Mouse (Mus musculus) lung, postnatal 0 days (tissue): ENCODE results near the gene Coq8b. TPM values are rescaled to one million over a fixed set of nuclear protein-coding genes. Genes with fewer than 3 reads are reported as not detected.

Experiments
- ATAC-seq: fragments of 200-750 bp; cut with Nextera tagmentation; 2 replicates; pipeline ENCODE4 v1.8.0; 2017; ENCODE audit warnings: moderate library complexity
- DNase-seq: peaks from one replicate; pipeline ENCODE4 v3.0.0-alpha.2; 2016; ENCODE audit warnings: low spot score
- H3K27ac ChIP-seq: fragments of 300-500 bp; sonication (generic); 2 replicates; pipeline ENCODE4 v1.5.1; 2014; ENCODE audit warnings: antibody characterized with exemption, mild to moderate bottlenecking, low read length, mixed read lengths
- H3K27me3 ChIP-seq: fragments of 300-500 bp; sonication (generic); replicated peaks from 2 replicates; pipeline ENCODE4 v1.6.1; 2014; ENCODE audit warnings: low read length, mixed read lengths; ENCODE audit not compliant: insufficient read depth
- H3K36me3 ChIP-seq: fragments of 300-500 bp; sonication (generic); 2 replicates; pipeline ENCODE4 v1.6.1; 2014; ENCODE audit warnings: low read length, mixed read lengths; ENCODE audit not compliant: insufficient read depth
- H3K4me1 ChIP-seq: fragments of 300-500 bp; sonication (generic); 2 replicates; pipeline ENCODE4 v1.6.1; 2014; ENCODE audit warnings: antibody characterized with exemption, low read depth, low read length, mixed read lengths; ENCODE audit not compliant: insufficient read depth
- H3K4me2 ChIP-seq: fragments of 300-500 bp; sonication (generic); replicated peaks from 2 replicates; pipeline ENCODE4 v1.6.1; 2014; ENCODE audit warnings: low read depth, mild to moderate bottlenecking, low read length, moderate library complexity, mixed read lengths
- H3K4me3 ChIP-seq: fragments of 300-500 bp; sonication (generic); 2 replicates; pipeline ENCODE4 v1.5.1; 2014; ENCODE audit warnings: low read depth, low read length
- H3K9ac ChIP-seq: fragments of 300-500 bp; sonication (generic); replicated peaks from 2 replicates; pipeline ENCODE4 v1.6.1; 2014; ENCODE audit warnings: low read depth, mild to moderate bottlenecking
- H3K9me3 ChIP-seq: fragments of 300-500 bp; sonication (generic); 2 replicates; pipeline ENCODE4 v1.6.1; 2016; ENCODE audit warnings: low read length, mixed read lengths
- CTCF ChIP-seq: IDR thresholded peaks from 2 replicates; pipeline ENCODE4 v1.5.1; 2016; ENCODE audit warnings: antibody characterized with exemption, mild to moderate bottlenecking
- EP300 ChIP-seq: IDR thresholded peaks from 2 replicates; pipeline ENCODE4 v1.6.1; 2016; ENCODE audit warnings: antibody characterized with exemption, mild to moderate bottlenecking, control low read depth
- WGBS: fragments of 180-500 bp; shearing (Covaris S2); extraction: QIAGEN DNeasy Blood & Tissue Kit; methylation state at CpG from one replicate; pipeline ENCODE4 v1.1.7; 2014; 5-methylcytosine and 5-hydroxymethylcytosine counted together
- microRNA counts: library from miRNA; unstranded; fragments of <30 nt; microRNA quantifications from one replicate; lab custom pipeline; 2015
- microRNA-seq: library from miRNA; unstranded; fragments of <30 nt; microRNA quantifications from one replicate; pipeline ENCODE4, GENCODE M21; 2016
- polyA plus RNA-seq: library from polyadenylated mRNA; unstranded; fragments of >200 nt; fragmentation: Nextera tagmentation; extraction: Ambion mirVana; gene quantifications from 2 replicates; pipeline ENCODE4 v1.2.1, GENCODE M21; 2015

Gene Coq8b
- polyA plus RNA-seq, 1 experiment from 2014 or later = 21.3 TPM

DNA sequence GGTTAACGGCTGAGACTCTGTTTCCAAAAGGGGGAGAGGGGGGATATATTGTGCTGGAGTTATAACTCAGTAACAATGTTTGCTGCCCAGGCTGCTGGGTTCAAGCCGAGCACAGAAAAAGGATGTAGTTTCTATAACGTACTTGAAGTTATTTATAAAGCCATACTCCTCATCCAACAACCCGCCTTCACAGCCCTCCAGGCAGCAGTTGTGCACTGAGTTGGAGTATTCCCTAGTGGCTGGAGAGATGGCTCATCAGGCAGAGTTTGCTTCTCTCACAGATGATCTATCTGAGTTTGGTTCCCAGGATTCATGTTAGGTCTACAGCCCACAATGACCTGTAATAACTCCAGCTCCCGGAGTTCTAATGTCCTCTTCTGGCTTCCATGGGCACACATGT is 68.0 kb downstream of the Coq8b start:
- Histone ChIP-seq H3K27ac (no peak overlapping the region), H3K27me3 (no peaks in the 10 kb centered on the region), H3K36me3 (0 out of 2 replicates have a peak, but pooled peaks cover under 1% of the 10 kb centered on the region), H3K4me3 (no peak overlapping the region), H3K4me1 (no peaks in the 10 kb centered on the region; the same call in 1 of the 2 replicates), H3K9ac (no peak overlapping the region), H3K4me2 (no peak overlapping the region), H3K9me3 (no peaks in the 10 kb centered on the region)
- TF ChIP-seq CTCF = no peak
- ATAC-seq = no peak
- DNase-seq = no peak
- WGBS = 65% methylated on average over 5 of the region's 5 CpGs

DNA sequence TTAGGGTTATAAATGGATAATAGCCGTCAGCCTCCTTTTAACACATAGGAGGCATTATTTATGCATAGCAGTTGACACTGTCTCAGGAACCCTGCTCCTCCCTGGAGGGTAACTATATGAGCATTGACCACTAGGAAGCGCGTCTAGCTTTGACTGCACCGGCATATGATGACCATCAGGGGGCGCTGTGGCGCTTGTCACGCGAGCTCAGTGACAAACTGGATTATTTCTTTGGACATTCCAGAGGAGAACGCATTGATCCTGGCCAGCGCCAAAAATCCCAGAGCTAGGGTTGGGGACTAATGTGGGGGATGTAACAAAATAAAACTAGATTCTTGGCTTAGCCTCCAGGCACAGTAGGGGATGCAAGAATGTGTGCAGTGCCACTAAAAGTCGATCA is 69.3 kb downstream of the Coq8b start:
- ATAC-seq = peak; percentile 71
- peak; percentile 99 for TF ChIP-seq CTCF
- TF ChIP-seq EP300 = no peak
- H3K4me2 ChIP-seq = no peak overlapping the region
- no peak overlapping the region for H3K27ac ChIP-seq
- DNase-seq = peak; percentile 87
- WGBS = 5% methylated on average over 11 of the region's 11 CpGs
- H3K36me3 ChIP-seq = 0 out of 2 replicates have a peak, but pooled peaks cover 5% of the 10 kb centered on the region
- no peaks in the 10 kb centered on the region for H3K9me3 ChIP-seq
- H3K9ac ChIP-seq = no peak overlapping the region
- no peaks in the 10 kb centered on the region for H3K27me3 ChIP-seq
- H3K4me1 ChIP-seq = no peaks in the 10 kb centered on the region; the same call in 1 of the 2 replicates
- no peak overlapping the region for H3K4me3 ChIP-seq

DNA sequence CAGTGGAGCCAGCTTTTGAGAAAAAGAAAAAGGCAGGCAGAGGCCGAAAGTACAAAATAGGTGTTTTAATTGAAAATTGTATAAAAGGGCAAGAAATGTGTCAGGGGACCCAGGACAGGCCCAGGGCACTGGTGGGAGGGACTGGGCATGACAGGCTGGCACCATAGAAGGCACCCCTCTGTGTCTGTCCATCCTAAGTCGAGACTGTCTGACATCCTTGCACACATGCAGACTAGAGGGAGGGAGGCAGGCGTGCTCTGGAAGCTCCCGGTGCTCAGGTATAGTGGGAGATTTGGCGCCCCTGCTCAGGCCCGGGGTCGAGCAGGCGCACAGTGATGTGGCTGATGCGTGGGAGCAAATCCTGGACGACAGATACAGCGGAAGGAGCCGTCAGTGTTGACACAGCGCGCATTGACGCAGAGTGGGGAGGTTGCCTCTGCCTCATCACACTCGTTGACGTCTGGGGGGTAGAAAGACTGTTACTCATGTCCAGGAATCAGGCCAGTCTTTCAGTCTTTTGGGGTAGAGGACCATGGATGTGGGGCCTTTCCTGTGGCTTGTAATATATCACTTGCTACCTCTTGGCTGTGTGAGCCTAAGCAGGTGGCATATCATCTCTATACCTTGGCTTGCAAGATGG is 72.4 kb downstream of the Coq8b start:
- H3K9ac ChIP-seq = no peak overlapping the region
- ATAC-seq (no peak), DNase-seq (no peak)
- 0 out of 2 replicates have a peak, but pooled peaks cover 5% of the 10 kb centered on the region for H3K36me3 ChIP-seq
- no peak overlapping the region for H3K4me3 ChIP-seq
- H3K27me3 ChIP-seq = no peaks in the 10 kb centered on the region
- no peaks in the 10 kb centered on the region for H3K9me3 ChIP-seq
- peaks cover 3% of the 10 kb centered on the region for H3K4me1 ChIP-seq
- H3K4me2 ChIP-seq = no peak overlapping the region
- H3K27ac ChIP-seq = no peak overlapping the region
- 82% methylated on average over 17 of the region's 17 CpGs for WGBS
- TF ChIP-seq EP300 = no peak
- TF ChIP-seq CTCF = no peak

DNA sequence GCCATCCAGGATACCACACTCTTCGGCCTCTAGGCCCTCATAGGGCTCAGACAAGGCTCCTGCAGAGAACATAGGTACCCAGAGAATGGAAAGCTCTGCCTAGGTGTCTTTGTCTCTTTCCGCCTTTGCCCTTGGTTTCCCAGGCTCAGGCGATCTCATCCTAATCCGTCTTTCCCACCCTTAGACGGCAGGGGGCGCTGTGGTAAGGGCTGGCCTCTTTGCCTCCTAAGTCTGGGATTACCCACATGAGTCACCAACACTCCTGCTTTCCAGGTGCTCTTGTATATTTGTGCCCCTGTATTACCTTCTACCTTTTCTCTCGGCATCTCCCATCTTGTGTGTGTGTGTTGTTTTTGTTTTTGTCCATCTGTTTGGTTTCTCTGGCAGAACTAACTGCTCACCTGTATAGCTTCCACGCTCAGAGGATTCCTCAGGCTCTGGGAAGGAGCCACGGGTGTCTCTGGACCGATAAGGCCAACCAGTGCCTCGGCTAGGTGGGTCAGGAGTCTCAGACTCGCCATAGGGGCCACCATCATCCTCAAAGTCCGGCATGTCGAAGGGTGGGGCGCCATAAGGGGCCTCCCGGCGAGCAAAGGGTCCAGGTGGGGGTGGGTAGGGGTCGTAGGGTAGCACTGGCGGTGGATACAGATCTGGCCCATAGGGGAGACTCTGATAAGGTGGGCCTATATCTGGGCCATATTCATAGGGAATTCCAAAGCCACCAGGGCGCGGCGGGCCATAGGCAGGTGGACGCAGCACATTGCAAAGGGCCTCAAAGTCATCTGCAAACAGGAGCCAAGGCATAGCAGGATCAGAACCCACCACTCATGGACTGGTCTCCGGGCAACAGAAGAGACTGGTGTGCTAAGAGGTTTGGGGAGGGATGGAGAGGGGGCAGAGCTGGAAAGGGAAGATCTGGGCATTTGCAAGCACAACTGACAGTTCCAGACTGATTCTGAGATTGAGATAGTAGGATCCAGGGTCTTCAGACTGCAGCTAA is 73.6 kb downstream of the Coq8b start:
- peaks cover 3% of the 10 kb centered on the region for H3K4me1 ChIP-seq
- H3K4me2 ChIP-seq = no peak overlapping the region
- H3K27me3 ChIP-seq = no peaks in the 10 kb centered on the region
- peak; percentile 86 for TF ChIP-seq CTCF
- TF ChIP-seq EP300 = no peak
- 77% methylated on average over 24 of the region's 24 CpGs for WGBS
- H3K27ac ChIP-seq = no peak overlapping the region
- no peak overlapping the region for H3K4me3 ChIP-seq
- no peak overlapping the region for H3K9ac ChIP-seq
- no peak for ATAC-seq
- no peaks in the 10 kb centered on the region for H3K9me3 ChIP-seq
- peak; percentile 55 for DNase-seq
- H3K36me3 ChIP-seq = 0 out of 2 replicates have a peak, but pooled peaks cover 5% of the 10 kb centered on the region

GRCm38 (mm10) chr7:27307551-27307950 is 74.7 kb downstream of the Coq8b start:
- 66% methylated on average over 9 of the region's 9 CpGs for WGBS
- Histone ChIP-seq H3K36me3 (0 out of 2 replicates have a peak, but pooled peaks cover 5% of the 10 kb centered on the region), H3K4me1 (peaks cover 3% of the 10 kb centered on the region; the same call in 1 of the 2 replicates), H3K9ac (no peak overlapping the region), H3K4me3 (no peak overlapping the region), H3K27me3 (no peaks in the 10 kb centered on the region), H3K4me2 (no peak overlapping the region), H3K27ac (no peak overlapping the region), H3K9me3 (no peaks in the 10 kb centered on the region)
- DNase-seq (no peak), ATAC-seq (0 out of 2 replicates have a peak, but pooled peaks have one; percentile 16)
- TF ChIP-seq EP300 (no peak), CTCF (peak; percentile 58)

MicroRNAs within 50 kb of the gene (microRNA counts, 519-probe panel; counts per million panel counts)
- not detected for microRNA mmu-miR-1191 (lab: Ali Mortazavi, UCI)

Small RNAs within 50 kb of the gene (microRNA-seq; reads per million reads assigned to microRNA genes)
- gene Mir1191 = 1.2 reads per million

Other genes with a start within 250 kb of the Coq8b start
- not detected in 2 replicates for gene Cyp2a12, start 203.9 kb upstream of the Coq8b start, polyA plus RNA-seq
- gene Cyp2f2, start 113.1 kb upstream of the Coq8b start, polyA plus RNA-seq = 585 and 665 TPM in 2 replicates
- 0.14 TPM in 1 of 2 replicates, not detected in the other for gene Cyp2t4, start 79.3 kb upstream of the Coq8b start, polyA plus RNA-seq
- 68.0 and 75.1 TPM in 2 replicates for gene Egln2, start 66.2 kb upstream of the Coq8b start, polyA plus RNA-seq
- 79.6 and 82.3 TPM in 2 replicates for gene Rab4b, start 54.1 kb upstream of the Coq8b start, polyA plus RNA-seq
- gene Gm21983, start 51.9 kb upstream of the Coq8b start, polyA plus RNA-seq = 0.35 TPM in 1 of 2 replicates, not detected in the other
- gene Mia, start 51.9 kb upstream of the Coq8b start, polyA plus RNA-seq = 24.9 and 31.5 TPM in 2 replicates
- gene BC024978, start 37.2 kb upstream of the Coq8b start, polyA plus RNA-seq = 2.5 TPM in 2 replicates
- gene Snrpa, start 36.8 kb upstream of the Coq8b start, polyA plus RNA-seq = 69.7 and 75.8 TPM in 2 replicates
- gene Itpkc, start 4.4 kb upstream of the Coq8b start, polyA plus RNA-seq = 2.9 and 4.1 TPM in 2 replicates
- gene Numbl, start 25.4 kb downstream of the Coq8b start, polyA plus RNA-seq = 11.6 and 11.7 TPM in 2 replicates
- 99.9 and 103 TPM in 2 replicates for gene Ltbp4, start 104.7 kb downstream of the Coq8b start, polyA plus RNA-seq
- 31.1 and 31.2 TPM in 2 replicates for gene Shkbp1, start 123.0 kb downstream of the Coq8b start, polyA plus RNA-seq
- gene Gm20479, start 124.4 kb downstream of the Coq8b start, polyA plus RNA-seq = not detected in 2 replicates
- 0.20 and 0.21 TPM in 2 replicates for gene Sptbn4, start 214.7 kb downstream of the Coq8b start, polyA plus RNA-seq
- gene Blvrb, start 215.0 kb downstream of the Coq8b start, polyA plus RNA-seq = 61.7 and 63.4 TPM in 2 replicates
- gene Sertad3, start 240.7 kb downstream of the Coq8b start, polyA plus RNA-seq = 33.0 TPM in 2 replicates